Mouse (Mus musculus) myocyte (in vitro differentiated cells): ENCODE results near the gene Smpdl3a. TPM values are rescaled to one million over a fixed set of nuclear protein-coding genes. Genes with fewer than 3 reads are reported as not detected.

Experiments
- H3K27me3 ChIP-seq: one replicate; pipeline ENCODE4 v1.6.1; 2011; ENCODE audit not compliant: control insufficient read depth, insufficient read depth, insufficient read length
- H3K36me3 ChIP-seq: one replicate; pipeline ENCODE4 v1.6.1; 2011; ENCODE audit not compliant: control insufficient read depth, insufficient read depth
- H3K4me2 ChIP-seq: one replicate; pipeline ENCODE4 v1.6.1; 2011; ENCODE audit warnings: low read depth, control low read depth
- H3K4me3 ChIP-seq: one replicate; pipeline ENCODE4 v1.5.1; 2011; ENCODE audit warnings: mild to moderate bottlenecking, control low read depth, moderate library complexity
- H3K79me2 ChIP-seq: one replicate; pipeline ENCODE4 v1.6.1; 2011; ENCODE audit not compliant: control insufficient read depth, insufficient read depth
- H3ac ChIP-seq: one replicate; pipeline ENCODE4 v1.6.1; 2011; ENCODE audit not compliant: control insufficient read depth, insufficient read length
- CEBPB ChIP-seq: IDR thresholded peaks from 2 replicates; pipeline ENCODE4 v1.6.1; 2011; ENCODE audit warnings: mild to moderate bottlenecking, moderate library complexity; ENCODE audit not compliant: poor library complexity, insufficient read depth, severe bottlenecking
- E2F4 ChIP-seq: IDR thresholded peaks from one replicate; pipeline ENCODE4 v1.6.1; 2011; ENCODE audit warnings: mild to moderate bottlenecking, control low read depth, moderate library complexity; ENCODE audit not compliant: insufficient read depth
- MAX ChIP-seq: IDR thresholded peaks from one replicate; pipeline ENCODE4 v1.6.1; 2011; ENCODE audit warnings: low read depth, mild to moderate bottlenecking, control low read depth
- MYOD1 ChIP-seq, 3 experiments: IDR thresholded peaks; one replicate each; pipeline ENCODE4 v1.6.1; 2011; ENCODE audit warnings: control low read depth in 2 of 3, low read depth in 2 of 3, mild to moderate bottlenecking in 2 of 3, moderate library complexity in 1 of 3; ENCODE audit not compliant: insufficient read length in 2 of 3, control insufficient read depth in 1 of 3
- MYOG ChIP-seq, 3 experiments: IDR thresholded peaks; one replicate each; pipeline ENCODE4 v1.6.1; 2011; ENCODE audit warnings: control low read depth in 2 of 3, low read depth in 2 of 3, mild to moderate bottlenecking in 2 of 3; ENCODE audit not compliant: insufficient read length in 2 of 3, control insufficient read depth in 1 of 3, insufficient read depth in 1 of 3
- POLR2A ChIP-seq: IDR thresholded peaks from one replicate; pipeline ENCODE4 v1.6.1; 2011; ENCODE audit warnings: low read depth, mild to moderate bottlenecking, control low read depth, moderate library complexity; ENCODE audit not compliant: insufficient read length
- POLR2AphosphoS2 ChIP-seq: IDR thresholded peaks from one replicate; pipeline ENCODE4 v1.6.1; 2011; ENCODE audit warnings: low read depth, control low read depth; ENCODE audit not compliant: insufficient read length
- REST ChIP-seq: IDR thresholded peaks from one replicate; pipeline ENCODE4 v1.6.1; 2011; ENCODE audit warnings: mild to moderate bottlenecking, control low read depth, moderate library complexity; ENCODE audit not compliant: insufficient read depth, insufficient read length
- SRF ChIP-seq: IDR thresholded peaks from one replicate; pipeline ENCODE4 v1.6.1; 2011; ENCODE audit warnings: low read depth; ENCODE audit not compliant: control insufficient read depth, insufficient read length
- TCF12 ChIP-seq: IDR thresholded peaks from one replicate; pipeline ENCODE4 v1.6.1; 2011; ENCODE audit warnings: mild to moderate bottlenecking, control low read depth; ENCODE audit not compliant: poor library complexity, insufficient read depth, severe bottlenecking
- TCF3 ChIP-seq: IDR thresholded peaks from one replicate; pipeline ENCODE4 v1.6.1; 2011; ENCODE audit warnings: low read depth, control low read depth; ENCODE audit not compliant: insufficient read length
- USF1 ChIP-seq: IDR thresholded peaks from one replicate; pipeline ENCODE4 v1.6.1; 2011; ENCODE audit warnings: low read depth, mild to moderate bottlenecking, control low read depth, moderate library complexity
- polyA plus RNA-seq: library from polyadenylated mRNA; unstranded; fragments of >200 nt; fragmentation: generic; extraction: Trizol; gene quantifications from one replicate; pipeline ENCODE4 v1.2.1, GENCODE M21; 2012; ENCODE audit warnings: missing spikeins

Gene Smpdl3a
- polyA plus RNA-seq, 1 experiment: 6.4 TPM

DNA sequence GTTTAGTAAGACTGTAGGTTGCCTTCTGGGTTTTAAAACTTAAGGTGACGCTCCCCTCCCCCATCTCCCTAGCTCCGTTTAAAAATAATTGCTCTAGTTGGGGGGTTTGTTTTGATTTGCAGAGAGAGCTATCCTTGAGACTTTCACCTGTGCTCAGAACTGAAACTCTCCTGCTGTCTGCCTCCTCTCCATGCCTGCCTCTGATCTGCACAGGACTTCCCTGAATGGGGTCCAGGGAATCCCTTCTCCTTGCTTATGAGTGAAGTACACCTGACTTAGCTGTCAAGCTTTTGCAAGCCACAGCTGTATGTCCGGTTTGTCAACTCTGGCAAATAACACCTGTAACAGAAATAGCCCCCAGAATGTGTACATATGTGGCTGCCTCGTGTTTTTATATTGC, 1.4 kb downstream of the Smpdl3a start:
- H3K27me3 ChIP-seq: no peaks in the 10 kb centered on the region
- H3ac ChIP-seq: no peak overlapping the region
- H3K36me3 ChIP-seq: no peaks in the 10 kb centered on the region
- H3K4me2 ChIP-seq: peak overlapping the region; percentile 72
- TF ChIP-seq MAX (no peak), REST (no peak)
- H3K79me2 ChIP-seq: no peaks in the 10 kb centered on the region
- H3K4me3 ChIP-seq: peak overlapping the region; percentile 29

DNA sequence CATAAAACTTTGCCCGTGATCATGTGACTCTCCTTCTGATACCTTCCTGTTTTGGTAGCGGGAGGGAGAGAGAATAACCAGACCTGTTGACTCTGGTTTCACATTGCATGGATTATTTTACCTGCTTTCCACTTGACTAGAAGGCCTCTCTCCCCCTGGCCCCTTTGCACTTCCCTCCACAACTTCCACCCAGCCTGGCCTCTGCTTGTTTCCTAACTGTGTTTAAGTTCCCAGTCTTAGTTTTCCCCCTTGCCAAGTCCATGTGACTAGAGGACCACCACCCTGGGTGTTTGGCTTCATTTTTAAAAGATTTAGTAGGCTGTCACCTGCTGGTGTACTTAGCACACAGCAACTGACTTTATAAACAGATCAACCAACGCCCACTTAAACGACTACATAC, 1.9 kb downstream of the Smpdl3a start:
- H3K79me2 ChIP-seq: no peaks in the 10 kb centered on the region
- no peak overlapping the region for H3ac ChIP-seq
- no peaks in the 10 kb centered on the region for H3K36me3 ChIP-seq
- no peaks in the 10 kb centered on the region for H3K27me3 ChIP-seq
- no peak for TF ChIP-seq MAX
- no peak for TF ChIP-seq TCF12
- TF ChIP-seq MYOD1 (IDR thresholded peaks at IDR 0.05; ENCODE audit: control insufficient read depth in 1 of 3, insufficient read length in 2 of 3, low read depth in 2 of 3): no peak
- TF ChIP-seq POLR2AphosphoS2: no peak
- TF ChIP-seq E2F4: no peak
- no peak for TF ChIP-seq CEBPB
- TF ChIP-seq SRF: no peak
- H3K4me3 ChIP-seq: no peak overlapping the region
- H3K4me2 ChIP-seq: no peak overlapping the region

DNA sequence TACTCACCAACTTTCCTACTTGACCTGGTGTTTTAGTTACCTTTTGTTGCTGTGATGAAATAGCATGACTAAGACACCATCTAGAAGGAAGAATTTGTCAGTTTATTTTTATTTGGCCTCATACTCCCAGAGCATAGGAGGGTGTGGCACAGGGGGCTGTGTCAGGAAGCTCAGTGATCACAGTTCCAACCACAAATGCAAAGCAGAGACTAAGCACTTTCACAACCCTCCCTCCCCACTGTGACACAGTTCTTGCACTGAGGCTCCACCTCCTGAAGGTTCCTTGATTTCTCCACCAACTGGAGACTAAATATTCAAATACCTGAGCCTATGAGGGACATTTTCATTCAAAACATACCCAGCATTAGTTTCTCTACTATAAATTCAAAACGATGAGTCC, 5.4 kb downstream of the Smpdl3a start:
- TF ChIP-seq MAX (no peak), TCF3 (no peak), MYOG (IDR thresholded peaks at IDR 0.05; ENCODE audit: control insufficient read depth in 1 of 3, insufficient read depth in 1 of 3, insufficient read length in 2 of 3, low read depth in 2 of 3) (no peak), POLR2A (no peak), USF1 (no peak), CEBPB (no peak), POLR2AphosphoS2 (no peak)
- Histone ChIP-seq H3K27me3 (no peaks in the 10 kb centered on the region), H3K4me2 (no peak overlapping the region), H3ac (no peak overlapping the region), H3K79me2 (no peaks in the 10 kb centered on the region), H3K36me3 (no peaks in the 10 kb centered on the region), H3K4me3 (no peak overlapping the region)

DNA sequence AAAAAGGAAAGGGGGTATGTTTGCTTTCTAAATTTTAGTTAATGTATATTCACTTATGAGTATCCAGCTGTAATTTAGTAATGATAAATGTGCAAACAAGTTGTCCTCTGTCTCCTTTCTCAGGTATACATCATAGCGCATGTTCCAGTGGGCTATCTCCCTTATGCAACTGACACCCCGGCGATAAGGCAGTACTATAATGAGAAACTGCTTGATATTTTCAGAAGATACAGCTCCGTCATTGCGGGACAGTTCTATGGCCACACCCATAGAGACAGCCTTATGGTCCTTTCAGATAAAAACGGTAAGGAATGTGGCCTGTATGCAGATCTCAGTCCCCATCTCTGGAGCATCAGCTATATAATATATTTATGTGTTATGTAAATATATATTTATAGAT, 13.6 kb downstream of the Smpdl3a start:
- TF ChIP-seq POLR2AphosphoS2 (no peak), TCF12 (no peak), TCF3 (no peak), SRF (no peak), MAX (no peak), MYOG (IDR thresholded peaks at IDR 0.05; ENCODE audit: control insufficient read depth in 1 of 3, insufficient read depth in 1 of 3, insufficient read length in 2 of 3, low read depth in 2 of 3) (no peak), POLR2A (no peak), USF1 (no peak), MYOD1 (IDR thresholded peaks at IDR 0.05; ENCODE audit: control insufficient read depth in 1 of 3, insufficient read length in 2 of 3, low read depth in 2 of 3) (no peak), CEBPB (no peak)
- H3K4me3 ChIP-seq: no peak overlapping the region
- H3K27me3 ChIP-seq: no peaks in the 10 kb centered on the region
- H3K4me2 ChIP-seq: no peak overlapping the region
- H3K79me2 ChIP-seq: no peaks in the 10 kb centered on the region
- no peaks in the 10 kb centered on the region for H3K36me3 ChIP-seq
- no peak overlapping the region for H3ac ChIP-seq

DNA sequence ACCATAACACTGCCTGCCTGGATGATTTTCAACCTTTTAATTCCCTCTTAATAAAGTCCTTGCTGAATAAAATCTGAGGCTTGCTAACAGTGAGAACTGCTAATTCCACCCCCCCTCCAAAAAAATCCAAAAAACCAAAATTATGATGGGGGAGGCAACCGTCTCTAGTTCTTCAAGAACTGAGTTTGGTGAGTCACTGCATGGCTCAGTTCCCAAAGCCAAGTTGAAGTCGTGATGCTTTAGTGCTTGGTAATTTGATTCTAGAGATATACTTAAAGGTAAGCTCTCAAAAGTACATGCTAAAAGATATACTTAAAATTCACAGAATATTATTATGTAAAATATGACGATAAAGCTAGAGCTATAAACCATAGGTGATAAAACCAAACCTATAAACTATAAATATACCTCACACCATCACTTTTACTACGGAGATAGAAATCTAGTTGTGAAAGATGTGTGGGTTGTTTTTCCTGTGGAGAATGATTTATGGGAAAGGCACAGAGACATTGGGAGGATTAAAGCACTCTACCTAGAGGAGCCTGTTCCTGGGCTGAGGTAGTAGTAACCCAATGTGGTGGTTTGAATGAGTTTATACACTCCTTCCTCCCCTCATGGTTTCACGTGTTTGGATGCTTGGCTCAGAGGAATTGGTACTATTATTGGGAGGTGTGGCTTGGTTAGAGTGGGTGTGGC, 18.2 kb downstream of the Smpdl3a start:
- Histone ChIP-seq H3K27me3 (no peaks in the 10 kb centered on the region), H3ac (no peak overlapping the region), H3K36me3 (no peaks in the 10 kb centered on the region), H3K4me3 (no peak overlapping the region), H3K79me2 (no peaks in the 10 kb centered on the region), H3K4me2 (no peak overlapping the region)
- no peak for TF ChIP-seq TCF12
- no peak for TF ChIP-seq POLR2A
- TF ChIP-seq POLR2AphosphoS2: no peak
- TF ChIP-seq MAX: no peak
- TF ChIP-seq MYOG (IDR thresholded peaks at IDR 0.05; ENCODE audit: control insufficient read depth in 1 of 3, insufficient read depth in 1 of 3, insufficient read length in 2 of 3, low read depth in 2 of 3): no peak
- no peak for TF ChIP-seq USF1
- no peak for TF ChIP-seq TCF3
- no peak for TF ChIP-seq MYOD1 (IDR thresholded peaks at IDR 0.05; ENCODE audit: control insufficient read depth in 1 of 3, insufficient read length in 2 of 3, low read depth in 2 of 3)
- no peak for TF ChIP-seq E2F4
- no peak for TF ChIP-seq SRF
- TF ChIP-seq REST: no peak
- no peak for TF ChIP-seq CEBPB
